Mouse (Mus musculus) spleen, adult 2 months (tissue): ENCODE data around the gene Gpr108.

Experiments
- CTCF ChIP-seq: fragments of 200-500 bp; IDR thresholded peaks from 2 replicates; pipeline ENCODE4 v1.5.1; 2011; ENCODE audit warnings: mild to moderate bottlenecking, inconsistent platforms; ENCODE audit not compliant: insufficient read depth, insufficient read length, insufficient replicate concordance; ENCODE audit errors: extremely low read depth
- POLR2A ChIP-seq: fragments of 200-500 bp; IDR thresholded peaks from 2 replicates; pipeline ENCODE4 v1.6.1; 2011; ENCODE audit warnings: low read depth, low read length, inconsistent platforms

- TF ChIP-seq CTCF (no peak), POLR2A (no peak)
These were observed 19.4 kb downstream of the Gpr108 start for GRCm38 (mm10) chr17:57228873-57229272.
